Mouse (Mus musculus) limb, embryonic 11.5 days (tissue): ENCODE measurements at regions not wholly inside any gene's neighbourhood (a gene's known extent, or its start where the extent isn't known, plus 50 kb on each side); places are given as distances from the start of the nearest gene placed in this dataset.

Experiments
- ATAC-seq: fragments of 200-750 bp; cut with Nextera tagmentation; 2 replicates; pipeline ENCODE4 v1.8.0; 2017; ENCODE audit warnings: low read depth; ENCODE audit not compliant: insufficient number of reproducible peaks, low FRiP score, low TSS enrichment
- DNase-seq: peaks from one replicate; pipeline ENCODE4 v3.0.0-alpha.2; 2015; ENCODE audit warnings: low spot score
- H3K27ac ChIP-seq: fragments of 300-500 bp; sonication (generic); replicated peaks from 2 replicates; pipeline ENCODE4 v1.5.1; 2014; ENCODE audit warnings: low read depth, mild to moderate bottlenecking, low read length
- H3K27me3 ChIP-seq: fragments of 300-500 bp; sonication (generic); 2 replicates; pipeline ENCODE4 v1.6.1; 2014; ENCODE audit warnings: mild to moderate bottlenecking, low read length, mixed read lengths; ENCODE audit not compliant: control insufficient read depth, insufficient read depth
- H3K36me3 ChIP-seq: fragments of 300-500 bp; sonication (generic); 2 replicates; pipeline ENCODE4 v1.6.1; 2014; ENCODE audit warnings: mild to moderate bottlenecking, low read length, moderate library complexity, mixed read lengths; ENCODE audit not compliant: control insufficient read depth, insufficient read depth
- H3K4me1 ChIP-seq: fragments of 300-500 bp; sonication (generic); 2 replicates; pipeline ENCODE4 v1.6.1; 2014; ENCODE audit warnings: low read length, mixed read lengths; ENCODE audit not compliant: control insufficient read depth, insufficient read depth
- H3K4me2 ChIP-seq: fragments of 300-500 bp; sonication (generic); 2 replicates; pipeline ENCODE4 v1.6.1; 2014; ENCODE audit warnings: low read depth, mild to moderate bottlenecking, moderate library complexity; ENCODE audit not compliant: severe bottlenecking
- H3K4me3 ChIP-seq: fragments of 300-500 bp; sonication (generic); 2 replicates; pipeline ENCODE4 v1.5.1; 2014; ENCODE audit warnings: low read depth, low read length
- H3K9ac ChIP-seq: fragments of 300-500 bp; sonication (generic); 2 replicates; pipeline ENCODE4 v1.6.1; 2014; ENCODE audit warnings: mild to moderate bottlenecking, low read length
- H3K9me3 ChIP-seq: fragments of 300-500 bp; sonication (generic); 2 replicates; pipeline ENCODE4 v1.6.1; 2016; ENCODE audit warnings: low read length; ENCODE audit not compliant: control insufficient read depth
- WGBS: fragments of 180-500 bp; shearing (Covaris S2); extraction: QIAGEN DNeasy Blood & Tissue Kit; methylation state at CpG from one replicate; pipeline ENCODE4 v1.1.7; 2014; 5-methylcytosine and 5-hydroxymethylcytosine counted together

DNA sequence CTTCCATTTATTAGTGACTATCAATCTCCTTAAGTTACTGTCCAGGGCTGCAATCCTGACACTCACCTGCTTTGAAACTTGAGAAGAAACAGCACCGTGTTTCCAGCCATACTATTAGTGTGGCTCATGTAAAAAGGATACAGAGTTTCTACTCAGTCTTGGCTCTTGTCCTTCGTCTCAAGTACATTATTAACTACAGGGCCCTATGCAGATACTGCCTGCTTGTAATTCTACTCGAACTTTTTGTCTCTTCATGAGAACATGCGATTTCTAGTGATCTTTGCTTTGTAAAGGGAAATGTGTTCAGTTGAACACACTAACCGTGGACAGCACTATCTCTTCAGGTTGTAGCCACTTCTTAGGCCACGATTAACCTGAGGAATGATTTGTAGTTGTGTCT lies 145.8 kb upstream of the Nr2f2 start:
- Histone ChIP-seq H3K9me3 (no peaks in the 10 kb centered on the region), H3K4me1 (peaks cover 14% of the 10 kb centered on the region; the same call in 1 of the 2 replicates), H3K27me3 (no peaks in the 10 kb centered on the region), H3K4me3 (no peak overlapping the region), H3K4me2 (no peak overlapping the region), H3K27ac (no peak overlapping the region), H3K36me3 (no peaks in the 10 kb centered on the region), H3K9ac (no peak overlapping the region)
- DNase-seq (no peak), ATAC-seq (no peak)
- 58% methylated on average over 6 of the region's 6 CpGs for WGBS

DNA sequence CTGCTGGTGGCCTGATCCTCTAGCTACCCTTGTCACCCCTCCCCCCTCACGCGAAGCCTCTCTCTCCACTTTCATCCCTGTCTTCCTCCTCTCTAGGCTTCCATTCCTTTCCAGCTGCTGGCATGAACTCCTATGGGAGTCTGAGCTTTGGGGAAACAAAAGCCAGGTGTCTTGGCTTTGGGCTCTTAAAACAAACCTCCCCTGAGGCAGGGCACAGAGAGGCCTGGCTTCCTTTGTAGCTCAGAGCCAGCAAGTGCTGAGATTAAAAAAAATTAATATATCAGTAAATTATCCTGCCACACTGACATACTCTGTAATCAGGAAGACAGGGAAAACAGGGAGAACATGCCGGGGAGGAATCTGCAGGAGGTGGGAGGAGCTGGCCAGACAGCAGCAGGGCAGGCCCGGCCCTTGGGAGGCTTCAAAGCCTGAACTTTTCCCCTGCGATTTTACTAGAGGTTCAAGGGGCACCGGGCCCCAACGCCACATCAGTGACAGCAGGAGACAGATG lies 139.2 kb upstream of the Nr2f2 start:
- Histone ChIP-seq H3K4me3 (no peak overlapping the region), H3K27me3 (no peaks in the 10 kb centered on the region), H3K4me2 (no peak overlapping the region), H3K9me3 (no peaks in the 10 kb centered on the region), H3K9ac (no peak overlapping the region), H3K36me3 (no peaks in the 10 kb centered on the region), H3K4me1 (peaks cover 7% of the 10 kb centered on the region; the same call in 1 of the 2 replicates), H3K27ac (no peak overlapping the region)
- DNase-seq: peak; percentile 47
- no peak; the same call in 1 of the 2 replicates for ATAC-seq
- 11% methylated on average over 7 of the region's 7 CpGs for WGBS

DNA sequence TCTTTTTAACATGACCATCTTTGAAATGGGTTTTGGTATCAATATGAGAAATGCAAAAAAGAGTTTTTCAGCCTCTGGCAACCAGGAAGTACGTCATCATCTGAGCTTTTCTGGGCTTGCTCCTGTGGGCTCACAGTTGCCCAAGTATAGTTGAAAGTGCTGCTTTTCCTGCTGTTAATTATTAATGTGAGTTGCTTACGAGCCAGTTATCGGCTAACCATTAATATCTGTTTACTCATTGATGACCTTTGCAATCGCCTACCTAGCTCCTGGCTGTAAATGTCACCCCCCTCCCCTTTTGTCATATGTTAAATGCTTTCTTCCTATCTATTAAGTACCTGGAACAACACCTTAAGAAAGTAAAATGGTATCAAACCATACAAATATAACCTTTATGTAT lies 135.3 kb upstream of the Nr2f2 start:
- no peak for DNase-seq
- no peak for ATAC-seq
- H3K27ac ChIP-seq: no peak overlapping the region
- no peak overlapping the region for H3K4me3 ChIP-seq
- H3K36me3 ChIP-seq: no peaks in the 10 kb centered on the region
- no peak overlapping the region for H3K4me2 ChIP-seq
- no peaks in the 10 kb centered on the region for H3K27me3 ChIP-seq
- WGBS: 83% methylated on average over 4 of the region's 4 CpGs
- H3K9ac ChIP-seq: no peak overlapping the region
- H3K4me1 ChIP-seq: peaks cover 7% of the 10 kb centered on the region; the same call in 1 of the 2 replicates
- H3K9me3 ChIP-seq: no peaks in the 10 kb centered on the region

DNA sequence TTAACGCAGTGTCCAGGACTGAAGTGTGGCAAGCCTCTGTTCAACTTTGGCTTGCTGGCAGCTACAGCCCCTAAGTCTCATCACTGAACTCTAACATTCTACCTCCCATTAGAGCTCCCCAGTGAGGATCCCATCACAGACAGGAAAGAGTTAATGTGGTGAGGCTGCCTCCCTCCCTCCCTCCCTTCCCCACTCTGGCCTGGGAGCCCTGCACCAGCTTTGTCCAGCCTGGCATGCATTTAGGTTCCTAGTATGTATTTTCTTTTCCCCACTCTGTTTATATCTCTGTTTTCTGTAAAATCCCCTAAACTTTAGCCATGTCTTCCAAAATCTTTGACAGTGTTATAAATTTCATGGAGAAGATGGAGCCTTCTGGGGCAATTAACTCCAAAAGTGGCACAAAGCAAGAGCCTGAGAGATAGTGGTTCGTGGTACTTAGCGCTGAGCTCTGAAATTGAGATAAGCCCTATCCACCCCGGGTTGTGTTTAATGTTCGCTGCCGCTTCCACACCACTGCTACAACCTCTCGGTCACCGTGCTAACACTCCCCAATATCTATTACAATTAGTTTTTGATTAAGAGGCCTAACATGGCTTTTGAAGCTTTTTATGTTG lies 130.1 kb upstream of the Nr2f2 start:
- no peak for ATAC-seq
- Histone ChIP-seq H3K36me3 (no peaks in the 10 kb centered on the region), H3K4me1 (no peaks in the 10 kb centered on the region), H3K4me3 (no peak overlapping the region), H3K27ac (no peak overlapping the region), H3K4me2 (no peak overlapping the region), H3K27me3 (no peaks in the 10 kb centered on the region), H3K9ac (no peak overlapping the region), H3K9me3 (no peaks in the 10 kb centered on the region)
- 12% methylated on average over 8 of the region's 8 CpGs for WGBS
- peak; percentile 39 for DNase-seq

DNA sequence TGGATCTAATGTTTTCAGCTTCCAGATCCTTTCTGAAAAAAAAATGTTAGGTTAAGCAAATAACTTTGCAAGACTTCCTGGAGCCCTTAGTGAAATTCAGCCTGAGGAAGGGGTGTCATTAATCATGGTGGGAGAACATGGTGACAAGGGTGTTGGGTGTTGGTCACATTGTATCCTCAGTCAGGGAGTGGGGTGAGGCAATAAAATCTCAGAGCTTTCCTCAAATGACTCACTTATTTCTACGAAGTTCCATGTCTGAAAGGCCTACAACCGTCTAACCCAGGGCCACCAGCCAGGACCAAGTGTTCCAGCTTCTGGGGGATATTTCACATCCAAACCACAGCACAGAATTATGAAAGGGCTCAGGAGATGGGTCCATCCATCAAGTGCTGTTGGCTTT lies 117.7 kb upstream of the Nr2f2 start:
- Histone ChIP-seq H3K9ac (no peak overlapping the region), H3K4me1 (peaks cover 4% of the 10 kb centered on the region), H3K36me3 (no peaks in the 10 kb centered on the region), H3K27me3 (no peaks in the 10 kb centered on the region), H3K4me3 (no peak overlapping the region), H3K4me2 (no peak overlapping the region), H3K9me3 (no peaks in the 10 kb centered on the region), H3K27ac (no peak overlapping the region)
- DNase-seq: no peak
- 78% methylated on average over 2 of the region's 2 CpGs for WGBS
- ATAC-seq: no peak

DNA sequence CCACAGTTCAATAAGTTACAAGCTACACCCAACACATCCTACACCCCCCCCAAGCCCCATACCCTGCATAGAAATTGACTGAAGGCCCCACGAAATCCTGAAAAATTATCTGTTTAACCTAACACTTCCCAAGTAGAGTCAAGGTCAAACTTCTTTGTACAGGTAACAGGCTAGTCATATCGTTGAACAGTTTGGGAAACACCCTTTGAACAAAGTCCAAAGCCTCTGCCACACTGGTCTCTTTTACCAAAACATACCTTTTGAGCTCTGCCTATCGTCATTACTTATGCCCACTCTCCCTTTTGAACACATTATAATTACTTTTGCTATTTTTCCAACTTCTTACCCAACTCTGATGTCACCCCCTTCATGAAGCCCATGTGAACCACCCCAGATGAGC lies 117.0 kb upstream of the Nr2f2 start:
- ATAC-seq: no peak
- Histone ChIP-seq H3K9me3 (no peaks in the 10 kb centered on the region), H3K36me3 (no peaks in the 10 kb centered on the region), H3K9ac (no peak overlapping the region), H3K27ac (no peak overlapping the region), H3K27me3 (no peaks in the 10 kb centered on the region), H3K4me1 (peaks cover 4% of the 10 kb centered on the region), H3K4me2 (no peak overlapping the region), H3K4me3 (no peak overlapping the region)
- DNase-seq: no peak
- 94% methylated on average over 3 of the region's 3 CpGs for WGBS

DNA sequence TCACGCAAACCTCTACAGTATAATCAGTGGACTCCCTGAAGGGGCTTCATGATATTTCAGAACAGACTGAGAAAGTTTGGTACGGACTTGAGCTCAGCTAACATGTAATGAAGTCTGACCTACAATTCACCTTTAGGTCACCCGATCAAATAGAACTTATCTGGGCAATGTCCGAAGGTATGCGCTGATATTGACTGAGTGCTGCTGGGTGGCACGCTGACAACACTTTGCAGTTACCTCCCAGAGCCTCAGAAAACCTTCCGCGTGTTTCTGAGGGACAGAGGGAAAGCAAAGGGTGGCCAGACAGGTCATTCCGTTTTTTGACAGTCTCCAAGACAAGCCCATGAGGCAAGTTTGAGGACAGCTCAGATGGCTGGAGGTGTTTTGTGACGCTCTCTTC lies 115.3 kb upstream of the Nr2f2 start:
- H3K9ac ChIP-seq: no peak overlapping the region
- H3K4me3 ChIP-seq: no peak overlapping the region
- H3K9me3 ChIP-seq: no peaks in the 10 kb centered on the region
- ATAC-seq: no peak
- H3K27ac ChIP-seq: no peak overlapping the region
- no peak overlapping the region for H3K4me2 ChIP-seq
- no peak for DNase-seq
- no peaks in the 10 kb centered on the region for H3K36me3 ChIP-seq
- H3K4me1 ChIP-seq: peaks cover 4% of the 10 kb centered on the region
- 44% methylated on average over 10 of the region's 10 CpGs for WGBS
- no peaks in the 10 kb centered on the region for H3K27me3 ChIP-seq

DNA sequence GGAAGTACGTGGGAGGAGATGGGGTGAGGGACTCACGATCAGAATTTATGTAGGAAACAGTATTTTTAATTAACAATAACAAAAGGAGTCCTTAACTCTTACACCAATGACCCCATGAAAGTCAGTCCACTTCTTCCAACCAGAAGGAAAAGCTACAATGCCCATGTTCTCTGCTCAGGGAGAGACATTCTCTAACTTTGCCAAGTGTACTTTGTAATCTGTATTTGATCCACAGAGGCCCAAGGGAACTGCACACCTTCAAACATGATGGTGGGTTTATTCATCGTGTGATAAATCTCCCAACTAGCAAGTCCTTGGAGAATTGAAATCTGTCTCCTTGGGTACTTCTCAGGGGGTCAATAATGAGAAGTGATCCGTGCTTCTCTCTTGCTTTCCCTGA lies 106.3 kb upstream of the Nr2f2 start:
- 75% methylated on average over 4 of the region's 4 CpGs for WGBS
- H3K27ac ChIP-seq: no peak overlapping the region
- H3K36me3 ChIP-seq: no peaks in the 10 kb centered on the region
- H3K4me2 ChIP-seq: no peak overlapping the region
- DNase-seq: no peak
- H3K9me3 ChIP-seq: no peaks in the 10 kb centered on the region
- H3K4me3 ChIP-seq: no peak overlapping the region
- no peaks in the 10 kb centered on the region; the same call in 1 of the 2 replicates for H3K4me1 ChIP-seq
- no peaks in the 10 kb centered on the region for H3K27me3 ChIP-seq
- ATAC-seq: no peak
- no peak overlapping the region for H3K9ac ChIP-seq

DNA sequence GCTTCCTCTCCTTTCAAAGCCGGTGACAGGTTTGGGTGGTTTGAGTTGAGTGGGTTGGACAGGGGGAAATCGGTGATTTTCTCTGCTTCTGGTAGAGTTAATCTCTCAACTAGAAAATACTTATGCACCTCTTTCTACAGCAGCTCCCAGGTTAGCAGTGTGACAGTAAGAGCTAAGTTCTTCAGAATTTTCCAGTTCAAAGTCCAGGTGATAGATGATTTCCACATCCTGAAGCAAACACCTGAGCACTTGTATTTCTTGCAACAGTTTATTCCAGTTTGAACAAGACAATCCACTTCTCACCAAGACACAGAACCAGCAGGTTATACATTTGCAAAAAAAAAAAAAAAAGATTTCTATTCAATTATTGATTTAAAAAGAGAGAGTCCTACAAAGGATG lies 104.0 kb upstream of the Nr2f2 start:
- Histone ChIP-seq H3K4me2 (no peak overlapping the region), H3K9ac (no peak overlapping the region), H3K27ac (no peak overlapping the region), H3K27me3 (no peaks in the 10 kb centered on the region), H3K36me3 (no peaks in the 10 kb centered on the region), H3K9me3 (no peaks in the 10 kb centered on the region), H3K4me3 (no peak overlapping the region), H3K4me1 (no peaks in the 10 kb centered on the region; the same call in 1 of the 2 replicates)
- no peak for DNase-seq
- ATAC-seq: no peak
- 89% methylated on average over 2 of the region's 2 CpGs for WGBS
